Mouse (Mus musculus): ENCODE data around the gene Mydgf.

DNA sequence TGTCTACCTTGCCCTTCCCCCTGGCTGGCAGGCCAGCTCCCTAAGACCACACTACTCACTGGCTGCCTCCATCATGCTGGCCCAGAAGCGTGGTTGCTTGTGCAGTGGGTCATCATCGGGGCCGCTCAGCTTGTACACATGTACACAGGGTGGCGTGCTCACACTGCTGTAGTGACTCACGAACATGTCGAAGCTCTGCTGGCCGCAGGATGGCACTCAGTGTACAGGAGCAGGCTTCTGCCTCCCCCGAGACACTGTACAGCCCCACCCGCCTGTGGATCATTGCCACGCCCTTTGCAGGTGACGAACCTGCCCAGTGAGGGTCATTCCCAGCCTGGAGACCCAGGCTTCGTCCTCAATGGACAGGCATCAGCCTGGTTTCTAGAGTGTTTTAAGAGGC is 10.6 kb upstream of the Mydgf start:
- no peak for TF ChIP-seq EP300 (IDR thresholded peaks at IDR 0.05; ENCODE audit: insufficient read depth, low read depth, low read length)
- no peak for TF ChIP-seq POLR2A (IDR thresholded peaks at IDR 0.05; ENCODE audit: insufficient read depth, low read depth, low read length)
- no peak for TF ChIP-seq CTCF (IDR thresholded peaks at IDR 0.05)

Measured in heart, adult 2 months (tissue).